8 mouse cellular contexts compared by ENCODE assay signal in the genomic region with DNA sequence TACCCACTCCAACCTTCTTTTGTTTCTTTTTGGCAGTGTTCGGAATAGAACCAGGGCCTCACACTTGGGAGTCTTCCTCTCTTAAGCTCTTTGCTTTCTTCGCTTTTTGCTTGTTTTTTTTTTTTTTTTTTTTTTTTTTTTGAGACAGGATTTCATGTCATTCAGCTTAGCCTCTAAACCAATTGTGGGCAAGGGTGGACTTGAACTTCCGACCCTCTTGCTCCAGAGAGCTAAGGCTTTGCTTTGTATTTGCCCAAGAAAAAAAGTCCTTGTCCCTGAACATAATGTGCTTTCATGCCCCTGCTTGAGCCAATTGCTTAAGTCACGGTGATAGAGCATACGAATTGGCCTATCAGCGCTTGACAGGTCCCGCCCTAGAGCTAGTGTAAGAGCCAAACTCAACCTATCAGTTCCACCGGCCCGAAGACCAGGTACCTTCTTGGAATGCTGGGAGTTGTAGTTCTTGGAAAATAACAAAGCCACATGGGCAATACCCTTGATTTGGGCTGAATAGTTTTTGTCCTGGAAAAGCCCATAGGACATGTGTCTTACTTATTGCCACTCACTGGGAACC. TPM values are rescaled to one million over a fixed set of nuclear protein-coding genes. Genes with fewer than 3 reads are reported as not detected.
A peak's percentile ranks its signal among the peaks of the same experiment; 100 is the strongest.
DNase-seq lines count a peak whose midpoint lies in the region; ATAC-seq lines count a peak whose summit lies in the region.
"Had no signal": no experiment of that assay in that cellular context is flagged by ENCODE, and none has a peak within 500 bp of the region (broad histone marks: within the 10 kb centered on the region; RNA-seq: fewer than 3 reads in every experiment).

No protein-coding gene starts in this region.

- DNase-seq in neural tube, embryonic 10.5 days (ENCODE audit: extremely low spot score, low spot score), result no peak
- peak; percentile 77 for DNase-seq in embryonic facial prominence, embryonic 14.5 days (ENCODE audit: low spot score)
- DNase-seq in large intestine, adult 2 months (ENCODE audit: low read depth, low spot score), result peak; percentile 85
- peak; percentile 79 for DNase-seq in yolk sac, embryonic 10.5 days (ENCODE audit: low spot score)
- no peak for DNase-seq in right cerebral cortex, postnatal 36 days (ENCODE audit: low spot score in 2 of 2)
- no peak for DNase-seq in layer of hippocampus, postnatal 25 days (ENCODE audit: extremely low spot score in 1 of 2, low spot score in 1 of 2)

- H3K4me3 ChIP-seq in neural tube, embryonic 13.5 days, result no peak overlapping the region
- H3K4me3 ChIP-seq in embryonic facial prominence, embryonic 14.5 days (ENCODE audit: low read depth, low read length), result no peak overlapping the region
- H3K4me3 ChIP-seq: embryonic facial prominence, embryonic 12.5 days had no signal

- no peaks in the 10 kb centered on the region for H3K27me3 ChIP-seq in neural tube, embryonic 13.5 days
- no peaks in the 10 kb centered on the region for H3K27me3 ChIP-seq in embryonic facial prominence, embryonic 14.5 days (replicated peaks; ENCODE audit: control insufficient read depth, insufficient read depth, low read length)
- H3K27me3 ChIP-seq: embryonic facial prominence, embryonic 12.5 days had no signal

- H3K27ac ChIP-seq in neural tube, embryonic 13.5 days (replicated peaks), result no peak overlapping the region
- no peak overlapping the region for H3K27ac ChIP-seq in embryonic facial prominence, embryonic 14.5 days (replicated peaks; ENCODE audit: low read depth, low read length)
- H3K27ac ChIP-seq: embryonic facial prominence, embryonic 12.5 days had no signal

- no peak overlapping the region for H3K4me2 ChIP-seq in neural tube, embryonic 13.5 days
- no peak overlapping the region for H3K4me2 ChIP-seq in embryonic facial prominence, embryonic 14.5 days (ENCODE audit: low read depth, low read length)
- H3K4me2 ChIP-seq: embryonic facial prominence, embryonic 12.5 days had no signal

- no peak overlapping the region for H3K9ac ChIP-seq in neural tube, embryonic 13.5 days
- no peak overlapping the region for H3K9ac ChIP-seq in embryonic facial prominence, embryonic 14.5 days (ENCODE audit: low read depth, low read length)
- H3K9ac ChIP-seq: embryonic facial prominence, embryonic 12.5 days had no signal

- peak; percentile 63; the same call in 1 of the 2 replicates for ATAC-seq in neural tube, embryonic 13.5 days (ENCODE audit: low read depth)
- peak; percentile 86 for ATAC-seq in embryonic facial prominence, embryonic 14.5 days (ENCODE audit: low read depth)

- WGBS in neural tube, embryonic 13.5 days, result 40% methylated on average over 9 of the region's 9 CpGs
- 39% methylated on average over 9 of the region's 9 CpGs for WGBS in embryonic facial prominence, embryonic 14.5 days
- WGBS in large intestine, adult 2 months, result 31% methylated on average over 9 of the region's 9 CpGs

- no peaks in the 10 kb centered on the region for H3K36me3 ChIP-seq in neural tube, embryonic 13.5 days
- no peaks in the 10 kb centered on the region for H3K36me3 ChIP-seq in embryonic facial prominence, embryonic 14.5 days (ENCODE audit: control insufficient read depth, insufficient read depth, low read length)
- H3K36me3 ChIP-seq: embryonic facial prominence, embryonic 12.5 days had no signal

- H3K9me3 ChIP-seq in neural tube, embryonic 13.5 days, result no peaks in the 10 kb centered on the region
- no peaks in the 10 kb centered on the region for H3K9me3 ChIP-seq in embryonic facial prominence, embryonic 14.5 days (ENCODE audit: control insufficient read depth, low read length)
- H3K9me3 ChIP-seq: embryonic facial prominence, embryonic 12.5 days had no signal

- no peaks in the 10 kb centered on the region for H3K4me1 ChIP-seq in neural tube, embryonic 13.5 days (replicated peaks)
- H3K4me1 ChIP-seq in embryonic facial prominence, embryonic 14.5 days (ENCODE audit: control insufficient read depth, insufficient read depth, low read length), result no peaks in the 10 kb centered on the region
- H3K4me1 ChIP-seq: embryonic facial prominence, embryonic 12.5 days had no signal

RNA-seq across cellular contexts. Expression of gene Trim72, which starts 27.7 kb away (rescaled TPM):
- polyA plus RNA-seq in neural tube, embryonic 13.5 days (2015; fragmentation: Nextera tagmentation; extraction: Ambion mirVana), result 0.33 TPM in 1 of 2 replicates, not detected in the other
- 4.2 and 5.3 TPM in 2 replicates for polyA plus RNA-seq in embryonic facial prominence, embryonic 14.5 days (2014; fragmentation: Nextera tagmentation; extraction: Ambion mirVana)
- polyA plus RNA-seq in large intestine, adult 2 months (2012; rRNA removed), result 6.8 and 9.8 TPM in 2 replicates
- under 1 TPM; 0.21 to 0.25 TPM for total RNA-seq in layer of hippocampus, postnatal 25 days (2021)

RNA-seq across cellular contexts. Expression of gene Itgam, which starts 30.9 kb away (rescaled TPM):
- 0.98 and 1.0 TPM in 2 replicates for polyA plus RNA-seq in neural tube, embryonic 13.5 days (2015; fragmentation: Nextera tagmentation; extraction: Ambion mirVana)
- polyA plus RNA-seq in embryonic facial prominence, embryonic 14.5 days (2014; fragmentation: Nextera tagmentation; extraction: Ambion mirVana), result 1.0 and 1.4 TPM in 2 replicates
- 10.1 and 14.0 TPM in 2 replicates for polyA plus RNA-seq in large intestine, adult 2 months (2012; rRNA removed)
- total RNA-seq in layer of hippocampus, postnatal 25 days (2021), result 10 to 100 TPM; 13.1 to 13.9 TPM

RNA-seq across cellular contexts. Expression of gene Gm49368, which starts 31.0 kb away (rescaled TPM):
- polyA plus RNA-seq in neural tube, embryonic 13.5 days (2015; fragmentation: Nextera tagmentation; extraction: Ambion mirVana), result not detected in 2 replicates
- not detected in 2 replicates for polyA plus RNA-seq in embryonic facial prominence, embryonic 14.5 days (2014; fragmentation: Nextera tagmentation; extraction: Ambion mirVana)
- polyA plus RNA-seq in large intestine, adult 2 months (2012; rRNA removed), result 0.02 and 0.04 TPM in 2 replicates
- not detected for total RNA-seq in layer of hippocampus, postnatal 25 days (2021)
- polyA plus RNA-seq: embryonic facial prominence, embryonic 12.5 days had no signal

RNA-seq across cellular contexts. Expression of gene Pycard, which starts 37.8 kb away (rescaled TPM):
- 7.0 and 7.4 TPM in 2 replicates for polyA plus RNA-seq in neural tube, embryonic 13.5 days (2015; fragmentation: Nextera tagmentation; extraction: Ambion mirVana)
- polyA plus RNA-seq in embryonic facial prominence, embryonic 14.5 days (2014; fragmentation: Nextera tagmentation; extraction: Ambion mirVana), result 78.6 and 81.1 TPM in 2 replicates
- 928 and 1,122 TPM in 2 replicates for polyA plus RNA-seq in large intestine, adult 2 months (2012; rRNA removed)
- total RNA-seq in layer of hippocampus, postnatal 25 days (2021), result 1 to 10 TPM; 1.4 to 3.4 TPM

Comparison
In these comparisons a context has a peak if more than half of its experiments do, and no peak if none do; other contexts are left out.
1. DNase-seq: peak in embryonic facial prominence, embryonic 14.5 days (single experiment), large intestine, adult 2 months (single experiment) and yolk sac, embryonic 10.5 days (single experiment); none in neural tube, embryonic 10.5 days (single experiment), right cerebral cortex, postnatal 36 days (0 of 2) and layer of hippocampus, postnatal 25 days (0 of 2).